Mouse (Mus musculus) hindbrain, embryonic 13.5 days (tissue): ENCODE measurements around the gene Rictor. TPM values are rescaled to one million over a fixed set of nuclear protein-coding genes. Genes with fewer than 3 reads are reported as not detected.

ENCODE experiments used
- ATAC-seq: fragments of 200-750 bp; cut with Nextera tagmentation; 2 replicates; pipeline ENCODE4 v1.8.0; 2017; ENCODE audit warnings: moderate TSS enrichment; ENCODE audit not compliant: low FRiP score
- H3K27ac ChIP-seq: fragments of 300-500 bp; sonication (generic); 2 replicates; pipeline ENCODE4 v1.5.1; 2015; ENCODE audit warnings: inconsistent platforms, mild to moderate bottlenecking, moderate library complexity
- H3K27me3 ChIP-seq: fragments of 300-500 bp; sonication (generic); 2 replicates; pipeline ENCODE4 v1.6.1; 2015; ENCODE audit warnings: mild to moderate bottlenecking, inconsistent platforms
- H3K36me3 ChIP-seq: fragments of 300-500 bp; sonication (generic); 2 replicates; pipeline ENCODE4 v1.6.1; 2015; ENCODE audit warnings: mild to moderate bottlenecking, inconsistent platforms
- H3K4me1 ChIP-seq: fragments of 300-500 bp; sonication (generic); replicated peaks from 2 replicates; pipeline ENCODE4 v1.6.1; 2015; ENCODE audit warnings: inconsistent platforms
- H3K4me2 ChIP-seq: fragments of 300-500 bp; sonication (generic); 2 replicates; pipeline ENCODE4 v1.6.1; 2015; ENCODE audit warnings: inconsistent platforms, mild to moderate bottlenecking, moderate library complexity
- H3K4me3 ChIP-seq: fragments of 300-500 bp; sonication (generic); 2 replicates; pipeline ENCODE4 v1.5.1; 2015; ENCODE audit warnings: mild to moderate bottlenecking, inconsistent platforms
- H3K9ac ChIP-seq: fragments of 300-500 bp; sonication (generic); 2 replicates; pipeline ENCODE4 v1.6.1; 2015; ENCODE audit warnings: mild to moderate bottlenecking, inconsistent platforms
- H3K9me3 ChIP-seq: fragments of 300-500 bp; sonication (generic); 2 replicates; pipeline ENCODE4 v1.6.1; 2016; ENCODE audit warnings: inconsistent platforms
- WGBS: fragments of 180-500 bp; shearing (Covaris S2); methylation state at CpG from one replicate; pipeline ENCODE4 v1.1.7; 2015; 5-methylcytosine and 5-hydroxymethylcytosine counted together
- polyA plus RNA-seq: library from polyadenylated mRNA; unstranded; fragments of >200 nt; fragmentation: Nextera tagmentation; extraction: Ambion mirVana; gene quantifications from 2 replicates; pipeline ENCODE4 v1.2.1, GENCODE M21; 2015

The Rictor gene
- polyA plus RNA-seq, 1 experiment from 2014 or later = 60.6 TPM

- no peak for ATAC-seq
- no peak overlapping the region for H3K4me3 ChIP-seq
- no peaks in the 10 kb centered on the region for H3K4me1 ChIP-seq
- no peaks in the 10 kb centered on the region for H3K27me3 ChIP-seq
- H3K9ac ChIP-seq = no peak overlapping the region
- no peak overlapping the region for H3K4me2 ChIP-seq
- H3K9me3 ChIP-seq = no peaks in the 10 kb centered on the region
- H3K27ac ChIP-seq = no peak overlapping the region
- WGBS = 21% methylated on average over 1 of the region's 1 CpGs
- no peaks in the 10 kb centered on the region for H3K36me3 ChIP-seq
Measured at GRCm38 (mm10) chr15:6849851-6850250, 141.7 kb downstream of the Rictor start.

Other genes with a start within 250 kb of the Rictor start
- gene Fyb, start 185.5 kb upstream of the Rictor start, polyA plus RNA-seq = 3.7 and 4.7 TPM in 2 replicates
- 1.2 and 1.9 TPM in 2 replicates for gene Osmr, start 166.6 kb downstream of the Rictor start, polyA plus RNA-seq